Mouse (Mus musculus): Measurements from ENCODE around the gene Csnka2ip.

GRCm38 (mm10) chr16:64569496-64569895 lies 32.7 kb downstream of the Csnka2ip start:
- no peak for TF ChIP-seq CTCF (IDR thresholded peaks at IDR 0.05; ENCODE audit: low read depth, low read length)
- TF ChIP-seq POLR2A (IDR thresholded peaks at IDR 0.05; ENCODE audit: extremely low read depth, insufficient read depth, low read length) = no peak

Measured in liver, adult 2 months (tissue).